Mouse (Mus musculus) brain, embryonic 18.5 days (tissue): Measurements from ENCODE around the gene Ensa.
"Not testable (repeated sequence)": the region's sequence is repeated elsewhere in the genome, so short reads cannot be mapped to it uniquely, and the experiment has no call there.

ENCODE experiments used
- DNase-seq: peaks from one replicate; pipeline ENCODE4 v3.0.0-alpha.2; 2012; ENCODE audit warnings: low read depth, low spot score

The Ensa gene

GRCm38 (mm10) chr3:95643097-95643496 is 18.3 kb downstream of the Ensa start:
- no peak for DNase-seq

GRCm38 (mm10) chr3:95645313-95646235 is 20.8 kb downstream of the Ensa start:
- DNase-seq: no peak

- DNase-seq: no peak
Measured at GRCm38 (mm10) chr3:95648016-95648415, 23.2 kb downstream of the Ensa start.

- DNase-seq: no peak
Measured at GRCm38 (mm10) chr3:95650276-95651032, 25.7 kb downstream of the Ensa start.

- DNase-seq: no peak
Measured at GRCm38 (mm10) chr3:95651033-95651373, 26.2 kb downstream of the Ensa start.

DNA sequence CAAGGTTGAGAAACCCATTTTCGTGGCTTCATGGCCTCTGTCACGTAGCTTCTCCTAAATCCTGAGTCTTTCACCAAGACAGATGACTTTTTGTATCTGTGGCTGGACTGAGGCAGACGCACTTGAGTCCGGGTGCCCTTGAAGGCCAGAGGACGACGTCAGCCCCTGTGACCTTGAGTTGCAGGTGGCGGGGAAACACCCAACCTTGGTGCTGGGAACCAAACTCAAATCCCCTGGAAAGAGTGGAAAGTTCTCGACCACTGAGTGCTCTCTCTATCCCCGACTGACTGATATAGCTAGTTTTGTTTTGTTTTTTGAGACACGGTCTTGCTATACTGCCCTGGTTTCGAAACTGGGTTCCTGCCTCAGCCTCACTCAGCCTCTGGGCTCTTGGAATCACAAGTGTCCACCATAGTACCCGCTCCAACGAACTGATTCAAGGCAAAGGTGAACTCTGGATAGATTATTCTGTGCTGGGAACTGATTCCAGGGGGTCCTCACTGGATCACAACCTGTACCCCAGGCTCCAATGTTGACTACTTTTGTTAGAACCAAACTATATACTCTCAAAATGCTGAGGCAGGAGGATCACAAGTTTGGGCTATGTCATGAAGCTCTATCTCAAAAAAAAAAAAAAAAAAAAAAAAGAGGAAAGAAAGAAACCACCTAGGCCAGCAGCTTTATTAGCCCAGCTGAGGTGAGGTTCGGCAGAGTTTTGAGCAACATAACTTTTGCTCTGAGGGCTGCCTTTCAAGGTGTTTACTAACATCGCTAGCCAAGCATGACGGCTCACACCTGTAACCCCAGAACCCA is 26.8 kb downstream of the Ensa start:
- DNase-seq: no peak

GRCm38 (mm10) chr3:95652204-95652811 is 27.5 kb downstream of the Ensa start:
- DNase-seq: no peak

GRCm38 (mm10) chr3:95652871-95653270 is 28.1 kb downstream of the Ensa start:
- DNase-seq: no peak

DNA sequence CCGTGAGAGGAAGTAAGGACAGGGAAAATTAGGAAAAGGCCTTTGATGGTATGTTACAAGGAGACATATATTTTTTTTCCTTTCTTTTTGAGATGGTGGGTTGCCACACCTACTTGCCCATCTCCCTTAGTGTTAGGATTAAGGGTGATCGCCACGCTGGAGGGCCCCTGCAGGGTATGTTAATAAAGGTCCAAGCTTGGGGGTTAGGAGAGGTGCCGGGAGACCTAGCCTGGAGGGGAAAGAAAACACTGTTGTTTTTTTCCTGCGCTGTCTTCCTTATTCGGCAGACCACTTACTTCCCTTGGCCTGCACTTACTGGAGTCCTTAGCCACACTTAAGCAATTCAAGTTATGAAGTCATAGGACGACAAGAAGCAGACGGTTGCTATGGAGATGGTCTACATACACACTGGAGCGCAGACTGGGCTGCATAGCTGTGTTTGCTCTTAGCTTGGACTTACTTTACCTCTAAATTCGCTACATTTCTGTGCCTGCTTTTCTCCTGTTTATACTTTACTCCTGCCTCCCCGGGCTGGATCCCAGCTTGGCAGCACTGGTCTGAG is 28.8 kb downstream of the Ensa start:
- no peak for DNase-seq

GRCm38 (mm10) chr3:95654371-95654770 is 29.6 kb downstream of the Ensa start:
- DNase-seq: not testable (repeated sequence)

DNA sequence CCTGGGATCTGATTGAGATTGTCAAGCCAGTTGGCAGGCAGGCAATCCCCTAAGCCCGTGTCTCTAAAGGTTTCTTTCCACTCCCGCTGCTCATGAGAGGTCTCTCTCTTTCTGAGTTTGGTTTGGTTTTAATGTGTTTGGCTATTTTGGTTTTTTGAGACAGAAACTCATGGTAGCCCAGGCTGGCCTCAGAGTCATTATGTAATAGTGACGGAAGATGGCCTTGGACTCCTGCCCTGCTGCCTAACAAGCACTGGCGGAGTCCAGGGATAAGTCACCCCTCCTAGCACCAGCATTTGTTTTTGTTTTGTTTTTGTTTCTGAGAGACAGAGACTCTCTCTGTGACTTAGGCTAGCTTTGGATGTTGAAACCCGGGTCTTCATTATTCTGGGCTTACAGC is 30.6 kb downstream of the Ensa start:
- no peak for DNase-seq

DNA sequence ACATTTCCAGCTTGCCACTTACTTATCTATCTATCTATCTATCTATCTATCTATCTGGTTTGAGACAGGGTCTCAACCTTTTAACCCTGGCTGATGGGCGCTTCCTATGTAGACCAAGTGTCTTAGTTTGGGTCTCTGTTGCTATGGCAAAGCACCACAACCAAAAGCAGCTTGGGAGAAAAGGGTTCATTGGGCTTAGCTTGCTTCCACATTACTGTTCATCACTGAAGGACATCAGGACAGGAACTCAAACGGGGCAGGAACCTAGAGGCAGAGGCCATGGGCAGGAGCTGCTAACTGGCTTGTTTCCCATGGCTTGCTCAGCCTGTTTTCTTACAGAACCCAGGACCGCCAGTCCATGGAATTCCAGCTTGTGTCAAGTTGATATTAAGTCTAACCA is 32.3 kb downstream of the Ensa start:
- DNase-seq: no peak

- no peak for DNase-seq
Measured at GRCm38 (mm10) chr3:95657711-95658110, 32.9 kb downstream of the Ensa start.

DNA sequence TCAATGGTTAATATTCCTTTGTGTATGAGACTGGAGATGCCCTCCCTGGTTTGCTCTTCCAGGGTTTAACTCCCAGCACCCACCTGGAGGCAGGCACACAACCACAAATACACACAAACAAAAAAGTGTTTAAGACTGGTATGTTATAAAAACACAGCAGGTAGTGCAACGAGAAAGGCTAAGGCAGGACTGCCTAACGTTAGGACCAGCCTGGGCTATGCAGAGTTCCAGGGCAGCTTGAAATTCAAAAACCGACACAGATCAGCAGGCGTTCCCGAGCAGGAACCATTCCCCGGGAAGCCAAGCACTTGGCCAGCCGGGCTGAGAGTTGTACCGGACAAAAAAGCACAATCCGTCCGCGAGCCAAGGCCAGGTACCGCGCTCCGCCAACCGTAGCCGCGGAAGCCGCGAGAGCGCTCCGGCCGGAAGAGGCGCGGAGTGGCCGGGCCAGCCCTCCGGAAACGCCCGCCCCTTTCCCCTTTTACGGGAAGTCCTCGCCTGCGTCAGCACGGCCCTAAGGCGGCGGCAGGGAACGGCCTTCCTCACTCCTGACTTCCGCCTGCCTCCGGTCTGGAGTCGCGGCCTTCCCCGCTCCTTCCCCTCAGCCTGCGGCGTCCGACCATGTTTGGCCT is 33.6 kb downstream of the Ensa start, which contains the start of gene Mcl1:
Gene Mcl1 (plus strand): TSS at position 553 of the 632 bp plus-strand sequence.
- DNase-seq: peak; percentile 87

DNA sequence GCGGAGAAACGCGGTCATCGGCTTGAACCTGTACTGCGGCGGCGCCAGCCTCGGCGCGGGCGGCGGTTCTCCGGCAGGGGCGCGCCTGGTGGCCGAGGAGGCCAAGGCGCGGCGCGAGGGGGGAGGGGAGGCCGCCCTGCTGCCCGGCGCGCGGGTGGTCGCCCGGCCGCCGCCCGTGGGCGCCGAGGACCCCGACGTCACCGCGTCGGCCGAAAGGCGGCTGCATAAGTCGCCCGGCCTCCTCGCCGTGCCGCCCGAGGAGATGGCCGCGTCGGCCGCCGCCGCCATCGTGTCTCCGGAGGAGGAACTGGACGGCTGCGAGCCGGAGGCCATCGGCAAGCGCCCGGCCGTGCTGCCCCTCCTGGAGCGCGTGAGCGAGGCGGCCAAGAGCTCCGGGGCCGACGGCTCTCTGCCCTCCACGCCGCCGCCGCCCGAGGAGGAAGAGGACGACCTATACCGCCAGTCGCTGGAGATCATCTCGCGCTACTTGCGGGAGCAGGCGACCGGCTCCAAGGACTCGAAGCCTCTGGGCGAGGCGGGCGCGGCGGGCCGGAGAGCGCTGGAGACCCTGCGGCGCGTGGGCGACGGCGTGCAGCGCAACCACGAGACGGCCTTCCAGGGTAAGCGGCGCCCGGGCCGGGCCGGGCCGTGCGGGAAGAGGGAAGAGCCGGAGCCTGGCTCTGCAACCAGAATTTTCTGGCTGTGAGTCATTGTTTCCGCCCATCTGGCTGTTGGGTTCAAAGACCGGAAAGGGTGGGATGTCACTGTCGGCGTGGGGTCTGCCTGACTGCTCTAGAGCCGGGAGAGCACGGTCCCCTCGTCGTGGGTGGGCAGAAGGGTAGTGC is 34.3 kb downstream of the Ensa start:
- DNase-seq: peak; percentile 32

DNA sequence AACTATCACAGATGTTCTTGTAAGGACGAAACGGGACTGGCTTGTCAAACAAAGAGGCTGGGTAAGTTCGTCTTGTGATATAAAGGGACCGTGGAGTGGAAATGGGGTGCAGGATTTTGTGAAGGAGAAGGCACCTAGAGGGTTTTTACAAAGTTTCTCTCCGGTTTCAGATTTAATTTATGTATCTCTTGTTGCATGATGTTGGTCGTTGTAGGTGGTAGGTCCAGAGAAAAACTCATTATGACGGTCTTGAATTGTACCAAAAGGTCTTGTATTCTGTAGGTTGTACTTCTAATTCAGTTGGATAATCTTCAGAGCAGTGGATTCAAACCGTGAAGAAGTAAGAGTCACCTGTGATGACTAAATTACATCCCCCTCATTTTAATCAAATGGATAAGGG is 35.2 kb downstream of the Ensa start:
- no peak for DNase-seq

GRCm38 (mm10) chr3:95660788-95661478 is 36.1 kb downstream of the Ensa start:
- DNase-seq: no peak

- no peak for DNase-seq
Measured at GRCm38 (mm10) chr3:95661945-95662715, 37.3 kb downstream of the Ensa start.
